Mouse (Mus musculus) liver, postnatal 0 days (tissue): Measurements from ENCODE around the gene Pheta2. TPM values are rescaled to one million over a fixed set of nuclear protein-coding genes. Genes with fewer than 3 reads are reported as not detected.

Experiments used
- ATAC-seq: fragments of 200-750 bp; cut with Nextera tagmentation; 2 replicates; pipeline ENCODE4 v1.8.0; 2017; ENCODE audit warnings: mild to moderate bottlenecking, moderate library complexity
- DNase-seq: peaks from one replicate; pipeline ENCODE4 v3.0.0-alpha.2; 2016
- H3K27ac ChIP-seq: fragments of 300-500 bp; sonication (generic); 2 replicates; pipeline ENCODE4 v1.5.1; 2014; ENCODE audit warnings: antibody characterized with exemption, moderate library complexity, mild to moderate bottlenecking, low read depth
- H3K27me3 ChIP-seq: fragments of 300-500 bp; sonication (generic); 2 replicates; pipeline ENCODE4 v1.6.1; 2014; ENCODE audit warnings: low read length, control low read depth, mixed read lengths; ENCODE audit not compliant: insufficient read depth
- H3K36me3 ChIP-seq: fragments of 300-500 bp; sonication (generic); replicated peaks from 2 replicates; pipeline ENCODE4 v1.6.1; 2014; ENCODE audit warnings: mild to moderate bottlenecking, control low read depth, low read length, moderate library complexity, mixed read lengths; ENCODE audit not compliant: insufficient read depth
- H3K4me1 ChIP-seq: fragments of 300-500 bp; sonication (generic); 2 replicates; pipeline ENCODE4 v1.6.1; 2014; ENCODE audit warnings: antibody characterized with exemption, mild to moderate bottlenecking, control low read depth; ENCODE audit not compliant: insufficient read depth
- H3K4me2 ChIP-seq: fragments of 300-500 bp; sonication (generic); 2 replicates; pipeline ENCODE4 v1.6.1; 2014; ENCODE audit warnings: low read depth, mild to moderate bottlenecking, low read length, moderate library complexity, mixed read lengths
- H3K4me3 ChIP-seq: fragments of 300-500 bp; sonication (generic); 2 replicates; pipeline ENCODE4 v1.5.1; 2014; ENCODE audit warnings: low read depth, low read length
- H3K9ac ChIP-seq: fragments of 300-500 bp; sonication (generic); replicated peaks from 2 replicates; pipeline ENCODE4 v1.6.1; 2014; ENCODE audit warnings: mild to moderate bottlenecking, moderate library complexity
- H3K9me3 ChIP-seq: fragments of 300-500 bp; sonication (generic); 2 replicates; pipeline ENCODE4 v1.6.1; 2016; ENCODE audit warnings: mild to moderate bottlenecking, control low read depth, low read length, mixed read lengths
- CTCF ChIP-seq: sonication (generic); IDR thresholded peaks from 2 replicates; pipeline ENCODE4 v1.5.1; 2016; ENCODE audit warnings: antibody characterized with exemption, low read depth
- EP300 ChIP-seq: IDR thresholded peaks from 2 replicates; pipeline ENCODE4 v1.6.1; 2016; ENCODE audit warnings: antibody characterized with exemption, low read depth, mild to moderate bottlenecking
- WGBS: fragments of 180-500 bp; shearing (Covaris S2); extraction: QIAGEN DNeasy Blood & Tissue Kit; methylation state at CpG from one replicate; pipeline ENCODE4 v1.1.7; 2014; ENCODE audit not compliant: insufficient replicate concordance; 5-methylcytosine and 5-hydroxymethylcytosine counted together
- polyA plus RNA-seq: library from polyadenylated mRNA; unstranded; fragments of >200 nt; fragmentation: Nextera tagmentation; extraction: Ambion mirVana; gene quantifications from 2 replicates; pipeline ENCODE4 v1.2.1, GENCODE M21; 2015

Pheta2 gene
- polyA plus RNA-seq, 1 experiment from 2014 or later = 17.5 TPM

- Histone ChIP-seq H3K9ac (peak overlapping the region; percentile 39; the same call in 1 of the 2 replicates), H3K4me1 (peaks cover 52% of the 10 kb centered on the region), H3K27ac (peak overlapping the region; percentile 88), H3K4me3 (peak overlapping the region; percentile 19), H3K27me3 (no peaks in the 10 kb centered on the region), H3K9me3 (no peaks in the 10 kb centered on the region), H3K4me2 (peak overlapping the region; percentile 87), H3K36me3 (peaks cover 33% of the 10 kb centered on the region)
- ATAC-seq = no peak
- no peak for DNase-seq
- TF ChIP-seq EP300 (no peak), CTCF (no peak)
- WGBS = 38% methylated on average over 3 of the region's 3 CpGs
Observed at GRCm38 (mm10) chr15:82351480-82351879, 12.7 kb downstream of the Pheta2 start.

GRCm38 (mm10) chr15:82353078-82353744 lies 14.5 kb downstream of the Pheta2 start:
- peaks cover 48% of the 10 kb centered on the region for H3K4me1 ChIP-seq
- TF ChIP-seq CTCF (no peak), EP300 (no peak)
- no peaks in the 10 kb centered on the region for H3K27me3 ChIP-seq
- H3K9ac ChIP-seq = peak overlapping the region; percentile 95
- H3K27ac ChIP-seq = peak overlapping the region; percentile 88
- no peak for ATAC-seq
- peaks cover 30% of the 10 kb centered on the region for H3K36me3 ChIP-seq
- H3K9me3 ChIP-seq = no peaks in the 10 kb centered on the region
- WGBS = 16% methylated on average over 14 of the region's 14 CpGs
- peak; percentile 44 for DNase-seq
- H3K4me2 ChIP-seq = peak overlapping the region; percentile 87
- H3K4me3 ChIP-seq = peak overlapping the region; percentile 74

DNA sequence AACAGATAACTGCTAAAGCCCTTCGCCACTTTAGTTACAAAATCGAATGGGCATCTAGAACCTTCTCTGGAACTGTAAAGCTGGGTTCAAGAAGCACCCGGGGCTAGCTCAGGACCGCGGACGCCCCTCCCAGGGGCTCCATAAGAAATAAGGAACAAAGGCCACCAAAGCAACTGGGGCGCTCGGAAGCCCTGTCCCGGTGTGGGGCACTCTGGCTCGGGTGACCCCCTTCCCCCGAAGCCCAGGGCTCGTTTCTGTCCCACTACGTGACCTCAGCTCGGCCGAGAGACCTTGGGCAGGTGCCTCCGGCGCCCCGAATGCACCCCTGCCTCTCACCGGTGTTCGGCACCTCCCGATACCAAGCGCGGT lies 15.0 kb downstream of the Pheta2 start:
- Histone ChIP-seq H3K9ac (peak overlapping the region; percentile 95), H3K36me3 (peaks cover 24% of the 10 kb centered on the region), H3K27me3 (no peaks in the 10 kb centered on the region), H3K27ac (peak overlapping the region; percentile 88), H3K4me1 (peaks cover 45% of the 10 kb centered on the region), H3K4me2 (peak overlapping the region; percentile 87), H3K4me3 (peak overlapping the region; percentile 74), H3K9me3 (no peaks in the 10 kb centered on the region)
- peak; percentile 28; the same call in 1 of the 2 replicates for ATAC-seq
- no peak for DNase-seq
- no peak for TF ChIP-seq CTCF
- peak; percentile 34; the same call in 1 of the 2 replicates for TF ChIP-seq EP300
- under 1% methylated on average over 23 of the region's 23 CpGs for WGBS

DNA sequence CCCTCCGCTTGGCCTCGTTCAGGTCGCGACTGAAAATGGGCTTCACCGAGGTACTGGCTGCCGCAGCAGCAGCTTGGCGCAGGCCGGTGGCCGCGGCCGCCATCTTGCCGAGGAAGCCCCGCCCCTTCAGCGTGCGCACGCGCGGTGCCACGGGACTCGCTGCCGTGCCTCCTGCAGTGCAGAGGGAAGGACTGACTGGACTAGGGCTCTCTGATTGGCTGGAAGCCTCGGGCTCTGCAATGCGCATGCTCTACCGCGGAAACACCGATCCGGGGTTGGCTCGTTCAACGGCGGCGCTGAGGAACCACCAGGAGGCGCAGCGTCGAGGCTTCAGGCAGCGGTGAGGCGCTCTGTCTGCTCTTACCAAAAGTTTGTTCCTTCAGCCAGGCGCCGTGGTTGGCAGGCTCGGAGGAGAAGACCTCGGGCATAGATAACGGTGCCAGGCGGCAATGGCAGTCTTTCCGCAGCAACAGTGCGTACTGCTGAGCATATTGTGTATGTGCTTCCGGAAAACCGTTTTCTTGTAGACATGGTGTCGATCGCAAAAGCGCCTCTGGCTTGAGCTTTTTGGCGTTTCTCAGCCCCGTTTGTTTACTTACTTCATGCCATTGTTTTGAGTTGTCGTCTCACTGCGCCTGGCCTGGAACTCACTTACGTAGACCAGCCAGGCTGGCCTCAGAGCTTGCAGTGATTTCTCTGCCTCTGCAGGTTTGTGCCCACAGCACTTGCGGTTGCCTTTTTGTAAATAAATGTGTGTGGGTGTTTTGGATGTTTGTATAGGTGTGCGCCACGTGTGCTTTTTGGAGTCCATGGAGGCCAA lies 15.6 kb downstream of the Pheta2 start, which contains the start of gene Ndufa6:
TSS of gene Ndufa6 (minus strand) at position 197 of the 820 bp plus-strand sequence.
- Histone ChIP-seq H3K9me3 (no peaks in the 10 kb centered on the region), H3K36me3 (peaks cover 18% of the 10 kb centered on the region), H3K4me2 (peak within 1 kb of the TSS; percentile 87), H3K4me3 (peak within 1 kb of the TSS; percentile 74), H3K27me3 (no peaks in the 10 kb centered on the region), H3K9ac (peak within 1 kb of the TSS; percentile 95), H3K4me1 (peaks cover 45% of the 10 kb centered on the region), H3K27ac (peak within 1 kb of the TSS; percentile 91)
- peak; percentile 15; the same call in 1 of the 2 replicates for TF ChIP-seq EP300
- TF ChIP-seq CTCF = peak; percentile 100
- ATAC-seq (peak; percentile 96), DNase-seq (peak; percentile 98)
- WGBS = 2% methylated on average over 56 of the region's 57 CpGs

DNA sequence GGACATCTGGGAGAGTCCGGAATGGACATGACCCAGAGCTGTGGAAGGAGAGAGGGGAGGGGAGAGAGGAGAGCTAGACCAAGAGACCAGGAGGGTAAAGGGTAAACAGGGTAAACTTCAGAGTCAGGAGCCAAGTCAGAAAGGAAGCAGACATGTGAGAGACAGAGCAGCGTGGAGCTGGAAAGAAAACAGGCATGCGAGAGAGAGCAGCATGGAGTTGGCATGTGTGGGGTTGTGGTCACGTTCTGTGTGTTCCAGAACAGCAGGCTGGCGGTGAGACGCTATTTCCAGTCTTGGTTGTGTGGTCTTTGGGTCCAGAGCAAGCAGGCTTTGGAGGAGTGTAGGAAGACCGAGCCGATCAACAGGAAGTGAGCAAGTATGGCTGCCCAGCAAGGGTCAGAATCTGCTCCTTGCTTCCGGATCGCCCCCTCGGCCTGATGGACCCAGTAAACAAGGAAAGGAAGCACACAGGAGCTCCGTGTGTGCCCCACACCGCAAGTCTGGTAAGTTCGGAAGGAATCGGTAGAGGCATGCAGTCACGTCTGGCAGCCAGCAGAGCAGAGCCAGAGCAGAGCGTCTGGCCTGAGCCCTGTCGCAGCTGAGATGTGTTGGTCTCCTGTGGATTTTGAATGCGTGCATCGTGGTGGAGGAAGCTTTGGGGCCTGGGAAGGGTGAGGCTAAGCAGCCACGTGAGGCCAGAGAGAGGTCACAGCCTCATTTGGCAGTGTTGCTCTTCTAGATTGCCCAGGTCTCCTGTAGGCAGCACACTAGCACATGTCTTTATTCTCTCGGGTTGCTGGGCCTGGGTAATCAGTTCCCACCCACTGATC lies 19.9 kb downstream of the Pheta2 start:
- ATAC-seq (no peak), DNase-seq (no peak)
- Histone ChIP-seq H3K27me3 (no peaks in the 10 kb centered on the region), H3K9ac (peak overlapping the region; percentile 26), H3K4me1 (peaks cover 40% of the 10 kb centered on the region), H3K27ac (peak overlapping the region; percentile 95), H3K4me2 (peak overlapping the region; percentile 1; the same call in 1 of the 2 replicates), H3K36me3 (no peaks in the 10 kb centered on the region), H3K9me3 (no peaks in the 10 kb centered on the region), H3K4me3 (no peak overlapping the region)
- 57% methylated on average over 22 of the region's 22 CpGs for WGBS
- TF ChIP-seq CTCF (no peak), EP300 (peak; percentile 63; the same call in 1 of the 2 replicates)
